Mouse (Mus musculus) CH12.LX (cell line): Measurements from ENCODE around the gene Lama5. TPM values are rescaled to one million over a fixed set of nuclear protein-coding genes. Genes with fewer than 3 reads are reported as not detected.

ENCODE experiments used
- DNase-seq: peaks from one replicate; pipeline ENCODE4 v3.0.0-alpha.2; 2013; ENCODE audit errors: extremely low read depth
- H3K27ac ChIP-seq: 2 replicates; pipeline ENCODE4 v1.5.1; 2012; ENCODE audit warnings: low read depth, mild to moderate bottlenecking, control low read depth, moderate library complexity; ENCODE audit not compliant: insufficient read depth
- H3K27me3 ChIP-seq: replicated peaks from 2 replicates; pipeline ENCODE3; 2012; ENCODE audit warnings: inconsistent platforms
- H3K36me3 ChIP-seq, 2 experiments: replicated peaks in 1 of 2; 2 replicates each; pipeline versions ENCODE3 to v1.6.1; 2012; ENCODE audit warnings: inconsistent platforms in 1 of 2, low read length in 1 of 2, mild to moderate bottlenecking in 1 of 2, mixed read lengths in 1 of 2, moderate library complexity in 1 of 2; ENCODE audit not compliant: control insufficient read depth in 1 of 2, insufficient read depth in 1 of 2
- H3K4me1 ChIP-seq, 2 experiments: 2 replicates each; pipeline ENCODE4 v1.6.1; 2012; ENCODE audit warnings: inconsistent platforms in 1 of 2, moderate library complexity in 1 of 2; ENCODE audit not compliant: insufficient read depth in 2 of 2, control insufficient read depth in 1 of 2
- H3K4me2 ChIP-seq: 2 replicates; pipeline ENCODE4 v1.6.1; 2012; ENCODE audit warnings: low read depth, mild to moderate bottlenecking, control low read depth; ENCODE audit not compliant: poor library complexity, insufficient read depth, severe bottlenecking
- H3K4me3 ChIP-seq, 3 experiments: fragments of 150-350 bp in 1 of 3; sonication (generic) in 1 of 3; replicated peaks in 1 of 3; 2 replicates each; pipeline versions ENCODE3 to v1.5.1; 2011 to 2012; ENCODE audit warnings: low read depth in 2 of 3, low read length in 2 of 3, mild to moderate bottlenecking in 2 of 3, moderate library complexity in 2 of 3, control low read depth in 1 of 3, improper control_type of control experiment in 1 of 3, inconsistent platforms in 1 of 3, mixed read lengths in 1 of 3; ENCODE audit not compliant: poor library complexity in 1 of 3
- H3K79me2 ChIP-seq: replicated peaks from 2 replicates; pipeline ENCODE4 v1.6.1; 2012; ENCODE audit warnings: mild to moderate bottlenecking, moderate library complexity; ENCODE audit not compliant: control insufficient read depth, poor library complexity, insufficient read depth, severe bottlenecking; ENCODE audit errors: extremely low read depth
- H3K9ac ChIP-seq: 2 replicates; pipeline ENCODE4 v1.6.1; 2012; ENCODE audit warnings: low read depth, mild to moderate bottlenecking, control low read depth, moderate library complexity; ENCODE audit not compliant: insufficient read depth
- H3K9me3 ChIP-seq: replicated peaks from 2 replicates; pipeline ENCODE3; 2012; ENCODE audit warnings: low read length, inconsistent platforms, mixed read lengths
- BHLHE40 ChIP-seq: IDR thresholded peaks from 2 replicates; pipeline ENCODE4 v1.6.1; 2011; ENCODE audit warnings: mild to moderate bottlenecking, low read depth, low read length, improper control_type of control experiment
- CHD2 ChIP-seq: IDR thresholded peaks from 2 replicates; pipeline ENCODE4 v1.6.1; 2011; ENCODE audit warnings: low read length, improper control_type of control experiment
- ELF1 ChIP-seq: IDR thresholded peaks from 2 replicates; pipeline ENCODE4 v1.6.1; 2014; ENCODE audit warnings: low read depth, mild to moderate bottlenecking, inconsistent platforms, low read length, improper control_type of control experiment
- EP300 ChIP-seq: IDR thresholded peaks from 2 replicates; pipeline ENCODE4 v1.6.1; 2011; ENCODE audit warnings: low read length, improper control_type of control experiment
- GABPA ChIP-seq: IDR thresholded peaks from 2 replicates; pipeline ENCODE4 v1.6.1; 2012; ENCODE audit warnings: low read depth, low read length, improper control_type of control experiment, inconsistent platforms; ENCODE audit not compliant: insufficient replicate concordance
- MAFK ChIP-seq: IDR thresholded peaks from 2 replicates; pipeline ENCODE4 v1.6.1; 2011; ENCODE audit warnings: low read length, improper control_type of control experiment; ENCODE audit not compliant: insufficient replicate concordance
- MAX ChIP-seq: IDR thresholded peaks from 2 replicates; pipeline ENCODE4 v1.6.1; 2011; ENCODE audit warnings: low read length, improper control_type of control experiment
- MAZ ChIP-seq: IDR thresholded peaks from 2 replicates; pipeline ENCODE4 v1.6.1; 2012; ENCODE audit warnings: low read depth, mild to moderate bottlenecking, inconsistent platforms, low read length, improper control_type of control experiment, moderate library complexity
- MXI1 ChIP-seq: IDR thresholded peaks from 2 replicates; pipeline ENCODE4 v1.6.1; 2011; ENCODE audit warnings: mild to moderate bottlenecking, low read depth, low read length, improper control_type of control experiment
- MYC ChIP-seq: IDR thresholded peaks from 2 replicates; pipeline ENCODE4 v1.6.1; 2011; ENCODE audit warnings: low read depth, mild to moderate bottlenecking, improper control_type of control experiment, low read length
- NELFE ChIP-seq: IDR thresholded peaks from 2 replicates; pipeline ENCODE4 v1.6.1; 2011; ENCODE audit warnings: low read depth, low read length, improper control_type of control experiment
- RAD21 ChIP-seq: IDR thresholded peaks from 2 replicates; pipeline ENCODE4 v1.6.1; 2011; ENCODE audit warnings: low read depth, mild to moderate bottlenecking, low read length, improper control_type of control experiment, moderate library complexity
- SIN3A ChIP-seq: IDR thresholded peaks from 2 replicates; pipeline ENCODE4 v1.6.1; 2012; ENCODE audit warnings: low read length, improper control_type of control experiment, inconsistent platforms
- TBP ChIP-seq: conservative IDR thresholded peaks from 2 replicates; pipeline ENCODE4 v1.6.1; 2011; ENCODE audit warnings: low read depth, low read length, improper control_type of control experiment
- UBTF ChIP-seq: IDR thresholded peaks from 2 replicates; pipeline ENCODE4 v1.6.1; 2012; ENCODE audit warnings: low read depth, mild to moderate bottlenecking, inconsistent platforms, low read length, improper control_type of control experiment, moderate library complexity
- USF1 ChIP-seq: IDR thresholded peaks from 2 replicates; pipeline ENCODE4 v1.6.1; 2014; ENCODE audit warnings: low read depth, mild to moderate bottlenecking, inconsistent platforms, low read length, improper control_type of control experiment
- ZC3H11A ChIP-seq: IDR thresholded peaks from 2 replicates; pipeline ENCODE4 v1.6.1; 2012; ENCODE audit warnings: low read depth, mild to moderate bottlenecking, inconsistent platforms, low read length, improper control_type of control experiment
- dilution Hi-C: fragments of 300-500 bp; cut with MboI; formaldehyde crosslinking; loops from 2 replicates; pipeline ENCODE4 v1.14.3; 2020; ENCODE audit warnings: low sequenced_read_pairs; ENCODE audit not compliant: extremely low pct_unique_long_range_greater_than_20kb, extremely low pct_ligation_motif_present
- in situ Hi-C: fragments of 300-500 bp; cut with MboI; formaldehyde crosslinking; loops from 3 replicates; pipeline ENCODE4 v1.14.3; 2019; ENCODE audit warnings: low sequenced_read_pairs, low pct_ligation_motif_present, low pct_unique_long_range_greater_than_20kb, mixed read lengths
- polyA plus RNA-seq: library from polyadenylated mRNA; unstranded; fragments of >175 nt; gene quantifications from 2 replicates; pipeline ENCODE4 v1.2.1, GENCODE M21; 2012; ENCODE audit warnings: low read depth; ENCODE audit not compliant: insufficient read length
- total RNA-seq, 2 experiments: library from RNA; depleted of rRNA; stranded (reverse); fragments of 300-350 nt in 1 of 2; fragments of >200 nt in 1 of 2; gene quantifications; 2 replicates each; pipeline ENCODE4 v1.2.3; 2012 to 2014

The Lama5 gene
- total and polyA plus RNA-seq, 3 experiments: 0.20 to 0.85 (median 0.67) TPM

GRCm38 (mm10) chr2:180236500-180236899 is 10.8 kb upstream of the Lama5 start:
- peaks cover 24% of the 10 kb centered on the region for H3K27me3 ChIP-seq
- H3K9ac ChIP-seq: no peak overlapping the region
- H3K4me1 ChIP-seq: no peaks in the 10 kb centered on the region
- in situ Hi-C loops: no loop called here
- dilution Hi-C loops: no loop called here
- no peaks in the 10 kb centered on the region for H3K79me2 ChIP-seq
- TF ChIP-seq SIN3A (no peak), MXI1 (no peak), EP300 (no peak), MAZ (no peak), TBP (no peak), GABPA (no peak), ZC3H11A (no peak), ELF1 (no peak), MAFK (no peak), RAD21 (no peak), MAX (no peak), UBTF (no peak), NELFE (no peak), MYC (no peak), CHD2 (no peak), BHLHE40 (no peak)
- no peak for DNase-seq
- H3K36me3 ChIP-seq: no peaks in the 10 kb centered on the region
- H3K27ac ChIP-seq: no peak overlapping the region
- no peak overlapping the region for H3K4me2 ChIP-seq
- peaks cover 2% of the 10 kb centered on the region for H3K9me3 ChIP-seq
- H3K4me3 ChIP-seq: no peak overlapping the region

GRCm38 (mm10) chr2:180235788-180236187 is 10.1 kb upstream of the Lama5 start:
- H3K27me3 ChIP-seq: peaks cover 28% of the 10 kb centered on the region
- H3K36me3 ChIP-seq: no peaks in the 10 kb centered on the region
- TF ChIP-seq ZC3H11A (no peak), USF1 (no peak), RAD21 (no peak), NELFE (no peak)
- no peak overlapping the region for H3K27ac ChIP-seq
- no peaks in the 10 kb centered on the region for H3K4me1 ChIP-seq
- no peak for DNase-seq
- dilution Hi-C loops: no loop called here
- H3K79me2 ChIP-seq: no peaks in the 10 kb centered on the region
- no peak overlapping the region for H3K4me3 ChIP-seq
- no peak overlapping the region for H3K4me2 ChIP-seq
- in situ Hi-C loops: no loop called here
- H3K9me3 ChIP-seq: no peaks in the 10 kb centered on the region
- no peak overlapping the region for H3K9ac ChIP-seq
